Comparison of ENCODE assay signal across 17 mouse cellular contexts in genomic region chr10:40956206-40956605, GRCm38 (mm10).
DNase-seq lines count a peak whose midpoint lies in the region.
"Had no signal": no experiment of that assay in that cellular context is flagged by ENCODE, and none has a peak within 500 bp of the region (broad histone marks: within the 10 kb centered on the region; RNA-seq: fewer than 3 reads in every experiment).

No protein-coding gene starts in this region.

- DNase-seq in layer of hippocampus, adult 11-12 months (ENCODE audit: low spot score), result peak; percentile 58
- no peak for DNase-seq in layer of hippocampus, postnatal 25 days (ENCODE audit: extremely low spot score in 1 of 2, low spot score in 1 of 2)
- DNase-seq in right cerebral cortex, adult 2 months (ENCODE audit: low spot score in 2 of 2), result peak; percentile 46 to 54
- no peak for DNase-seq in right cerebral cortex, postnatal 25 days
- DNase-seq in layer of hippocampus, postnatal 36 days, result peak; percentile 56 to 63
- DNase-seq in thymus, adult 18-20 months, result no peak
- DNase-seq in spleen, postnatal 14 days (ENCODE audit: low spot score in 2 of 2), result no peak
- DNase-seq: adrenal gland, adult 2 months; cerebellum, adult 11 months; cerebellum, adult 9-10 months; cerebellum, postnatal 36 days; gastrocnemius, postnatal 14 days; kidney, adult 18-20 months; kidney, postnatal 25 days; lung, embryonic 14.5 days; lung, postnatal 14 days; thymus, postnatal 36 days had no signal

Comparison
In these comparisons a context has a peak if more than half of its experiments do, and no peak if none do; other contexts are left out.
1. DNase-seq: peak in layer of hippocampus, adult 11-12 months (single experiment), right cerebral cortex, adult 2 months (2 of 2) and layer of hippocampus, postnatal 36 days (2 of 2); none in layer of hippocampus, postnatal 25 days (0 of 2), right cerebral cortex, postnatal 25 days (single experiment), thymus, adult 18-20 months (0 of 2) and spleen, postnatal 14 days (0 of 2).